Mouse (Mus musculus): ENCODE data around the gene Ntpcr. TPM values are rescaled to one million over a fixed set of nuclear protein-coding genes. Genes with fewer than 3 reads are reported as not detected.

Ntpcr gene
- total RNA-seq, 1 experiment: 21.5 TPM

DNA sequence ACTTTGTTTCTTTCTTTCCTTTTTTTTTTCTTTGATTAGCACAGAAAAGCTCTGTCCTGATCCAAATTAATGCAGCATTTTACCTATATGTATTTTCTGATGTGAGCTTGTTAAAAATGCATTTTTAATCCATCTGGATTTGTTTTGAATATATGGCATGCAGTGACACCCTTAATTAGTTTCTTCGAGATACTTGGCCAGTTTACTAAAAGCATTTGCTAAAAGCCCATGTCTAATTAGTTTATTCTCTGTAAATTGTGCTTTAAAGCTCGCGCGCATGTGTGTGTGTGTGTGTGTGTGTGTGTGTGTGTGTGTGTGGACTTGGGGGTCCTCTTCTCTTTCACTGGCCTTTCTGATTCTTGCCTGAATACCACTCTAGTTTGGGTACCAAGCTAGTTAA, 9.2 kb downstream of the Ntpcr start:
- H3K4me1 ChIP-seq (ENCODE audit: control insufficient read depth in 2 of 2, insufficient read depth in 2 of 2, low read length in 2 of 2, poor library complexity in 1 of 2): peaks cover 0 to 22% of the 10 kb centered on the region in 2 experiments; a peak in 2 of 4 replicates
- H3K36me3 ChIP-seq (ENCODE audit: control insufficient read depth, insufficient read depth, low read length, poor library complexity, severe bottlenecking): peaks cover 2% of the 10 kb centered on the region; the same call in 1 of the 2 replicates
- H3K4me3 ChIP-seq (ENCODE audit: insufficient read depth in 1 of 2, low read depth in 1 of 2, low read length in 2 of 2, poor library complexity in 1 of 2, severe bottlenecking in 1 of 2): no peak overlapping the region
- no peak overlapping the region for H3K9ac ChIP-seq (ENCODE audit: insufficient read depth, low read depth, low read length, poor library complexity, severe bottlenecking)
- H3K9me3 ChIP-seq (ENCODE audit: control insufficient read depth, insufficient read depth, low read depth, low read length): no peaks in the 10 kb centered on the region
- in situ Hi-C loops (cut with MboI; ENCODE audit: low sequenced_read_pairs in 2 of 2, unreplicated experiment in 2 of 2): no loop called here
- H3K27ac ChIP-seq (ENCODE audit: insufficient read depth, low read depth, low read length, poor library complexity, severe bottlenecking): no peak overlapping the region
- no peak for TF ChIP-seq MAFK (IDR thresholded peaks at IDR 0.05; ENCODE audit: insufficient read depth, low read depth, low read length)
- TF ChIP-seq ZNF384 (IDR thresholded peaks at IDR 0.05; ENCODE audit: low read depth, low read length): no peak
- TF ChIP-seq HCFC1 (IDR thresholded peaks at IDR 0.05; ENCODE audit: borderline replicate concordance, insufficient read depth, low read length): no peak
- no peak for TF ChIP-seq CHD2 (IDR thresholded peaks at IDR 0.05; ENCODE audit: low read depth, low read length)
- TF ChIP-seq ZC3H11A (IDR thresholded peaks at IDR 0.05; ENCODE audit: borderline replicate concordance, low read depth, low read length): no peak
- no peak for DNase-seq (ENCODE audit: low read depth, low spot score)

DNA sequence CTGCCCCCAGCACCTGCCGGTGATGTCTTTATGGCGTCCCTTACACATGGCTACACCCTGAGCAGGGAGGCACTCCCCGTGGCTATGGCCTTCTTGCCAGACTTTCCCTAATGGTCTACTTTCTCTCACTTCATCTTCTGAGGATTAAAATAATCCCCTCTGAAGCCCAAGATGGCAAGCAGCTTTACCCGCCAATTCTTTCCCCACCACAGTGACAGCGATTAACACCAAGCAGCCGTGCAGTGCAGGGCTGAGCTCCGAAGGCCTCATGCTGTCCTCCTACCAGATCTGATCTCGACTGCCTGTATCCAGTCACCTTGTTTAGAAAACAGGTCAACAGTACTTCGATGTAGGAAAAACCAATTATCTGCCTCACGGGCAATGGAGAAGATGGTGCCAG, 10.9 kb downstream of the Ntpcr start:
- Histone ChIP-seq H3K4me1 (ENCODE audit: control insufficient read depth in 2 of 2, insufficient read depth in 2 of 2, low read length in 2 of 2, poor library complexity in 1 of 2) (peaks cover 0 to 14% of the 10 kb centered on the region in 2 experiments; a peak in 2 of 4 replicates), H3K9me3 (ENCODE audit: control insufficient read depth, insufficient read depth, low read depth, low read length) (no peaks in the 10 kb centered on the region), H3K4me3 (ENCODE audit: insufficient read depth in 1 of 2, low read depth in 1 of 2, low read length in 2 of 2, poor library complexity in 1 of 2, severe bottlenecking in 1 of 2) (no peak overlapping the region), H3K36me3 (ENCODE audit: control insufficient read depth, insufficient read depth, low read length, poor library complexity, severe bottlenecking) (peaks cover 2% of the 10 kb centered on the region; the same call in 1 of the 2 replicates), H3K27ac (ENCODE audit: insufficient read depth, low read depth, low read length, poor library complexity, severe bottlenecking) (no peak overlapping the region), H3K9ac (ENCODE audit: insufficient read depth, low read depth, low read length, poor library complexity, severe bottlenecking) (no peak overlapping the region)
- no peak for DNase-seq (ENCODE audit: low read depth, low spot score)
- TF ChIP-seq HCFC1 (IDR thresholded peaks at IDR 0.05; ENCODE audit: borderline replicate concordance, insufficient read depth, low read length): no peak
- TF ChIP-seq ZNF384 (IDR thresholded peaks at IDR 0.05; ENCODE audit: low read depth, low read length): no peak
- no peak for TF ChIP-seq MAFK (IDR thresholded peaks at IDR 0.05; ENCODE audit: insufficient read depth, low read depth, low read length)
- TF ChIP-seq ZC3H11A (IDR thresholded peaks at IDR 0.05; ENCODE audit: borderline replicate concordance, low read depth, low read length): no peak
- TF ChIP-seq CHD2 (IDR thresholded peaks at IDR 0.05; ENCODE audit: low read depth, low read length): no peak
- in situ Hi-C loops (cut with MboI; ENCODE audit: low sequenced_read_pairs in 2 of 2, unreplicated experiment in 2 of 2): no loop called here

DNA sequence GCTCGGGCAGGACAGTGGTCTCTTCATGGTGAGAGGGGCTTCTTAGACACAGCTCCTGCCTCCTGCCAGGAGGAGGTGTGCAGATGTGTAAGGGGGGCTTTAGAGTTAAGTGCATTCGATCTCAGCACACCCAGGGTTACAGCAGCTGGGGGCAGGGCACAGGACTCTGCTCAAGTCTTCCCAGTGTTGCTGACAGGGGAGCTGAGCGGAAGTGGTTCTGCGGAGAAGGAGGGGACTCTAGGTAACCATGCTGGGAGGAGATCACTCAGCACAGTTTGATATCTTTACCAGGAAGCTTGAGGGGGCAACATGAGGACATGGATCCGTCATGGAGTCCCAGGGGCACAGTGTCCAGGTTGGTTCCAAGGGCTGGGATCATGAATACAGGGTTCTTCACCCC, 11.6 kb downstream of the Ntpcr start:
- Histone ChIP-seq H3K4me1 (ENCODE audit: control insufficient read depth in 2 of 2, insufficient read depth in 2 of 2, low read length in 2 of 2, poor library complexity in 1 of 2) (peaks cover 0 to 10% of the 10 kb centered on the region in 2 experiments; a peak in 1 of 4 replicates), H3K36me3 (ENCODE audit: control insufficient read depth, insufficient read depth, low read length, poor library complexity, severe bottlenecking) (peaks cover 10% of the 10 kb centered on the region; the same call in 1 of the 2 replicates), H3K27ac (ENCODE audit: insufficient read depth, low read depth, low read length, poor library complexity, severe bottlenecking) (no peak overlapping the region), H3K9me3 (ENCODE audit: control insufficient read depth, insufficient read depth, low read depth, low read length) (no peaks in the 10 kb centered on the region), H3K4me3 (ENCODE audit: insufficient read depth in 1 of 2, low read depth in 1 of 2, low read length in 2 of 2, poor library complexity in 1 of 2, severe bottlenecking in 1 of 2) (no peak overlapping the region), H3K9ac (ENCODE audit: insufficient read depth, low read depth, low read length, poor library complexity, severe bottlenecking) (no peak overlapping the region)
- in situ Hi-C loops (cut with MboI; ENCODE audit: low sequenced_read_pairs in 2 of 2, unreplicated experiment in 2 of 2): no loop called here
- no peak for TF ChIP-seq CHD2 (IDR thresholded peaks at IDR 0.05; ENCODE audit: low read depth, low read length)
- no peak for TF ChIP-seq HCFC1 (IDR thresholded peaks at IDR 0.05; ENCODE audit: borderline replicate concordance, insufficient read depth, low read length)
- TF ChIP-seq ZC3H11A (IDR thresholded peaks at IDR 0.05; ENCODE audit: borderline replicate concordance, low read depth, low read length): no peak
- TF ChIP-seq MAFK (IDR thresholded peaks at IDR 0.05; ENCODE audit: insufficient read depth, low read depth, low read length): no peak
- no peak for TF ChIP-seq ZNF384 (IDR thresholded peaks at IDR 0.05; ENCODE audit: low read depth, low read length)
- no peak for DNase-seq (ENCODE audit: low read depth, low spot score)

- in situ Hi-C loops (cut with MboI; ENCODE audit: low sequenced_read_pairs in 2 of 2, unreplicated experiment in 2 of 2): no loop called here
- Histone ChIP-seq H3K4me1 (ENCODE audit: control insufficient read depth in 2 of 2, insufficient read depth in 2 of 2, low read length in 2 of 2, poor library complexity in 1 of 2) (peaks cover 0 to 10% of the 10 kb centered on the region in 2 experiments; a peak in 1 of 4 replicates), H3K36me3 (ENCODE audit: control insufficient read depth, insufficient read depth, low read length, poor library complexity, severe bottlenecking) (peaks cover 11% of the 10 kb centered on the region; the same call in 1 of the 2 replicates), H3K9me3 (ENCODE audit: control insufficient read depth, insufficient read depth, low read depth, low read length) (no peaks in the 10 kb centered on the region), H3K4me3 (ENCODE audit: insufficient read depth in 1 of 2, low read depth in 1 of 2, low read length in 2 of 2, poor library complexity in 1 of 2, severe bottlenecking in 1 of 2) (no peak overlapping the region), H3K27ac (ENCODE audit: insufficient read depth, low read depth, low read length, poor library complexity, severe bottlenecking) (no peak overlapping the region), H3K9ac (ENCODE audit: insufficient read depth, low read depth, low read length, poor library complexity, severe bottlenecking) (no peak overlapping the region)
- TF ChIP-seq MAFK (IDR thresholded peaks at IDR 0.05; ENCODE audit: insufficient read depth, low read depth, low read length) (no peak), HCFC1 (IDR thresholded peaks at IDR 0.05; ENCODE audit: borderline replicate concordance, insufficient read depth, low read length) (no peak), CHD2 (IDR thresholded peaks at IDR 0.05; ENCODE audit: low read depth, low read length) (no peak), ZNF384 (IDR thresholded peaks at IDR 0.05; ENCODE audit: low read depth, low read length) (no peak), ZC3H11A (IDR thresholded peaks at IDR 0.05; ENCODE audit: borderline replicate concordance, low read depth, low read length) (no peak)
- no peak for DNase-seq (ENCODE audit: low read depth, low spot score)
Measured at GRCm38 (mm10) chr8:125741855-125742254, 12.1 kb downstream of the Ntpcr start.
